Mouse (Mus musculus): ENCODE measurements at regions not wholly inside any gene's neighbourhood (a gene's known extent, or its start where the extent isn't known, plus 50 kb on each side); places are given as distances from the start of the nearest gene placed in this dataset.

- in situ Hi-C loops (cut with MboI; ENCODE audit: unreplicated experiment in 2 of 2), result no loop called here
Observed at GRCm38 (mm10) chr2:48211804-48212203, 602.1 kb upstream of the Acvr2a start.

GRCm38 (mm10) chr2:48220771-48221170, 593.1 kb upstream of the Acvr2a start:
- in situ Hi-C loops (cut with MboI; ENCODE audit: unreplicated experiment in 2 of 2), result no loop called here

GRCm38 (mm10) chr2:48223084-48223799, 590.7 kb upstream of the Acvr2a start:
- in situ Hi-C loops (cut with MboI; ENCODE audit: unreplicated experiment in 2 of 2), result no loop called here

GRCm38 (mm10) chr2:48250174-48250573, 563.7 kb upstream of the Acvr2a start:
- in situ Hi-C loops (cut with MboI; ENCODE audit: unreplicated experiment in 2 of 2), result no loop called here

GRCm38 (mm10) chr2:48260299-48260698, 553.6 kb upstream of the Acvr2a start:
- in situ Hi-C loops (cut with MboI; ENCODE audit: unreplicated experiment in 2 of 2), result no loop called here
